Mouse (Mus musculus) gonadal fat pad, adult 2 months (tissue): ENCODE results near the gene Rufy4. TPM values are rescaled to one million over a fixed set of nuclear protein-coding genes. Genes with fewer than 3 reads are reported as not detected.

Source experiments
- DNase-seq: peaks from one replicate; pipeline ENCODE4 v3.0.0-alpha.2; 2012; ENCODE audit warnings: low read depth
- polyA plus RNA-seq: library from polyadenylated mRNA; depleted of rRNA; stranded (reverse); fragments of >200 nt; gene quantifications from 2 replicates; pipeline ENCODE4 v1.2.3, GENCODE M21; 2012; rRNA removed

The Rufy4 gene
- 1.5 and 2.3 TPM in 2 replicates for polyA plus RNA-seq

- DNase-seq, result no peak
Observed at GRCm38 (mm10) chr1:74124991-74125552, at the start of gene Rufy4. Gene Rufy4 (plus strand): TSS chr1:74125541.

- DNase-seq, result no peak
Observed at GRCm38 (mm10) chr1:74076230-74076629, 49.1 kb upstream of the Rufy4 start.

- DNase-seq, result no peak
Observed at GRCm38 (mm10) chr1:74077353-74077752, 48.0 kb upstream of the Rufy4 start.

GRCm38 (mm10) chr1:74081573-74081989, 43.8 kb upstream of the Rufy4 start:
- DNase-seq, result no peak

- DNase-seq, result no peak
Observed at GRCm38 (mm10) chr1:74082841-74083463, 42.4 kb upstream of the Rufy4 start.

GRCm38 (mm10) chr1:74084065-74084705, 41.2 kb upstream of the Rufy4 start:
- DNase-seq, result no peak

- no peak for DNase-seq
Observed at GRCm38 (mm10) chr1:74084752-74085151, 40.6 kb upstream of the Rufy4 start.

GRCm38 (mm10) chr1:74085566-74085965, 39.8 kb upstream of the Rufy4 start:
- no peak for DNase-seq

GRCm38 (mm10) chr1:74088569-74088968, 36.8 kb upstream of the Rufy4 start:
- no peak for DNase-seq

GRCm38 (mm10) chr1:74090329-74090728, 35.0 kb upstream of the Rufy4 start:
- DNase-seq, result no peak

- no peak for DNase-seq
Observed at GRCm38 (mm10) chr1:74091138-74091537, 34.2 kb upstream of the Rufy4 start.

GRCm38 (mm10) chr1:74091611-74092224, 33.6 kb upstream of the Rufy4 start:
- DNase-seq, result no peak

- DNase-seq, result no peak
Observed at GRCm38 (mm10) chr1:74092242-74092641, 33.1 kb upstream of the Rufy4 start.

GRCm38 (mm10) chr1:74093447-74093846, 31.9 kb upstream of the Rufy4 start:
- no peak for DNase-seq

GRCm38 (mm10) chr1:74094497-74095270, 30.7 kb upstream of the Rufy4 start:
- no peak for DNase-seq

- DNase-seq, result no peak
Observed at GRCm38 (mm10) chr1:74095296-74095695, 30.0 kb upstream of the Rufy4 start.

GRCm38 (mm10) chr1:74095728-74096127, 29.6 kb upstream of the Rufy4 start:
- no peak for DNase-seq

GRCm38 (mm10) chr1:74098004-74099000, 27.0 kb upstream of the Rufy4 start:
- DNase-seq, result no peak

- no peak for DNase-seq
Observed at GRCm38 (mm10) chr1:74099001-74099435, 26.3 kb upstream of the Rufy4 start.

- DNase-seq, result no peak
Observed at GRCm38 (mm10) chr1:74103654-74104353, 21.5 kb upstream of the Rufy4 start.
